Mouse (Mus musculus) ES-Bruce4 (cell line): ENCODE data around the gene D930048N14Rik. TPM values are rescaled to one million over a fixed set of nuclear protein-coding genes. Genes with fewer than 3 reads are reported as not detected.

Experiments
- H3K27ac ChIP-seq: 2 replicates; pipeline ENCODE4 v1.5.1; 2012; ENCODE audit warnings: low read length, inconsistent platforms; ENCODE audit not compliant: insufficient read depth
- H3K27me3 ChIP-seq: 2 replicates; pipeline ENCODE4 v1.6.1; 2012; ENCODE audit warnings: mild to moderate bottlenecking, low read length, inconsistent platforms; ENCODE audit not compliant: control insufficient read depth, poor library complexity, insufficient read depth, severe bottlenecking
- H3K36me3 ChIP-seq: 2 replicates; pipeline ENCODE4 v1.6.1; 2012; ENCODE audit warnings: inconsistent platforms, mild to moderate bottlenecking, low read length, moderate library complexity; ENCODE audit not compliant: control insufficient read depth, poor library complexity, insufficient read depth, severe bottlenecking
- H3K4me1 ChIP-seq: one replicate; pipeline ENCODE4 v1.8.1; 2011; ENCODE audit warnings: low read length; ENCODE audit not compliant: control insufficient read depth, insufficient read depth
- H3K4me3 ChIP-seq: 2 replicates; pipeline ENCODE4 v1.5.1; 2011; ENCODE audit warnings: low read depth, mild to moderate bottlenecking, low read length
- H3K9ac ChIP-seq: 2 replicates; pipeline ENCODE4 v1.6.1; 2012; ENCODE audit warnings: low read depth, mild to moderate bottlenecking, inconsistent platforms; ENCODE audit not compliant: poor library complexity, severe bottlenecking
- H3K9me3 ChIP-seq: replicated peaks from 2 replicates; pipeline ENCODE4 v1.6.1; 2012; ENCODE audit warnings: mild to moderate bottlenecking, low read length, inconsistent platforms; ENCODE audit not compliant: control insufficient read depth, poor library complexity, insufficient read depth, severe bottlenecking
- CTCF ChIP-seq: IDR thresholded peaks from one replicate; pipeline ENCODE4 v1.8.1; 2011; ENCODE audit warnings: low read depth, low read length
- EP300 ChIP-seq: IDR thresholded peaks from 2 replicates; pipeline ENCODE4 v1.6.1; 2011; ENCODE audit warnings: low read depth, low read length; ENCODE audit not compliant: insufficient read depth
- POLR2A ChIP-seq: IDR thresholded peaks from one replicate; pipeline ENCODE4 v1.8.1; 2011; ENCODE audit warnings: low read length; ENCODE audit not compliant: insufficient read depth
- polyA plus RNA-seq: library from polyadenylated mRNA; stranded (reverse); fragments of >200 nt; gene quantifications from 2 replicates; pipeline ENCODE4 v1.2.4, GENCODE M21; 2011; ENCODE audit warnings: low read depth; ENCODE audit not compliant: missing spikeins, insufficient read depth, insufficient read length

D930048N14Rik gene
- polyA plus RNA-seq, 1 experiment, result 10.1 TPM

- TF ChIP-seq POLR2A (no peak), EP300 (no peak), CTCF (no peak)
- H3K9me3 ChIP-seq, result no peaks in the 10 kb centered on the region
- peak overlapping the region; percentile 36 for H3K4me3 ChIP-seq
- H3K36me3 ChIP-seq, result peaks cover 25% of the 10 kb centered on the region
- H3K4me1 ChIP-seq, result peaks cover 10% of the 10 kb centered on the region
- 0 out of 2 replicates have a peak overlapping the region, but pooled peaks have one; percentile 2 for H3K27ac ChIP-seq
- no peaks in the 10 kb centered on the region for H3K27me3 ChIP-seq
- peak overlapping the region; percentile 48 for H3K9ac ChIP-seq
Observed at GRCm38 (mm10) chr11:51643202-51643601, 7.6 kb upstream of the D930048N14Rik start.

GRCm38 (mm10) chr11:51643761-51644160 is 7.0 kb upstream of the D930048N14Rik start:
- Histone ChIP-seq H3K4me3 (peak overlapping the region; percentile 36), H3K9me3 (no peaks in the 10 kb centered on the region), H3K27me3 (no peaks in the 10 kb centered on the region), H3K4me1 (peaks cover 11% of the 10 kb centered on the region), H3K9ac (peak overlapping the region; percentile 48), H3K36me3 (peaks cover 25% of the 10 kb centered on the region), H3K27ac (peak overlapping the region; percentile 2)
- TF ChIP-seq EP300 (no peak), CTCF (no peak), POLR2A (no peak)

- Histone ChIP-seq H3K27me3 (no peaks in the 10 kb centered on the region), H3K9me3 (no peaks in the 10 kb centered on the region), H3K36me3 (peaks cover 25% of the 10 kb centered on the region), H3K4me1 (peaks cover 11% of the 10 kb centered on the region), H3K27ac (peak overlapping the region; percentile 14), H3K4me3 (peak overlapping the region; percentile 36), H3K9ac (peak overlapping the region; percentile 48)
- no peak for TF ChIP-seq CTCF
- no peak for TF ChIP-seq POLR2A
- TF ChIP-seq EP300, result no peak
Observed at GRCm38 (mm10) chr11:51644217-51644616, 6.5 kb upstream of the D930048N14Rik start.

GRCm38 (mm10) chr11:51645293-51645692 is 5.5 kb upstream of the D930048N14Rik start:
- no peak overlapping the region for H3K4me3 ChIP-seq
- 0 out of 2 replicates have a peak overlapping the region, but pooled peaks have one; percentile 1 for H3K27ac ChIP-seq
- no peak for TF ChIP-seq EP300
- no peak for TF ChIP-seq CTCF
- no peak for TF ChIP-seq POLR2A
- peaks cover 25% of the 10 kb centered on the region for H3K36me3 ChIP-seq
- no peaks in the 10 kb centered on the region for H3K27me3 ChIP-seq
- H3K9me3 ChIP-seq, result no peaks in the 10 kb centered on the region
- H3K4me1 ChIP-seq, result peaks cover 11% of the 10 kb centered on the region
- peak overlapping the region; percentile 4; the same call in 1 of the 2 replicates for H3K9ac ChIP-seq

- peaks cover 6% of the 10 kb centered on the region for H3K4me1 ChIP-seq
- H3K4me3 ChIP-seq, result peak overlapping the region; percentile 55; the same call in 1 of the 2 replicates
- TF ChIP-seq POLR2A (no peak), CTCF (no peak), EP300 (no peak)
- no peaks in the 10 kb centered on the region for H3K27me3 ChIP-seq
- H3K9me3 ChIP-seq, result no peaks in the 10 kb centered on the region
- H3K36me3 ChIP-seq, result peaks cover 25% of the 10 kb centered on the region
- H3K27ac ChIP-seq, result peak overlapping the region; percentile 58; the same call in 1 of the 2 replicates
- H3K9ac ChIP-seq, result peak overlapping the region; percentile 4
Observed at GRCm38 (mm10) chr11:51646245-51646644, 4.5 kb upstream of the D930048N14Rik start.
